Mouse (Mus musculus) neural tube, embryonic 12.5 days (tissue): ENCODE measurements around the gene Jazf1. TPM values are rescaled to one million over a fixed set of nuclear protein-coding genes. Genes with fewer than 3 reads are reported as not detected.

Experiments
- ATAC-seq: fragments of 200-750 bp; cut with Nextera tagmentation; 2 replicates; pipeline ENCODE4 v1.8.0; 2017; ENCODE audit warnings: low read depth, mild to moderate bottlenecking, moderate TSS enrichment, moderate library complexity; ENCODE audit not compliant: low FRiP score
- H3K27ac ChIP-seq: fragments of 300-500 bp; sonication (generic); 2 replicates; pipeline ENCODE4 v1.5.1; 2016
- H3K27me3 ChIP-seq: fragments of 300-500 bp; sonication (generic); replicated peaks from 2 replicates; pipeline ENCODE4 v1.6.1; 2016; ENCODE audit warnings: mild to moderate bottlenecking
- H3K36me3 ChIP-seq: fragments of 300-500 bp; sonication (generic); 2 replicates; pipeline ENCODE4 v1.6.1; 2016; ENCODE audit warnings: mild to moderate bottlenecking
- H3K4me1 ChIP-seq: fragments of 300-500 bp; sonication (generic); 2 replicates; pipeline ENCODE4 v1.6.1; 2016
- H3K4me2 ChIP-seq: fragments of 300-500 bp; sonication (generic); replicated peaks from 2 replicates; pipeline ENCODE4 v1.6.1; 2016; ENCODE audit warnings: mild to moderate bottlenecking
- H3K4me3 ChIP-seq: fragments of 300-500 bp; sonication (generic); 2 replicates; pipeline ENCODE4 v1.5.1; 2016
- H3K9ac ChIP-seq: fragments of 300-500 bp; sonication (generic); 2 replicates; pipeline ENCODE4 v1.6.1; 2016; ENCODE audit warnings: mild to moderate bottlenecking
- H3K9me3 ChIP-seq: fragments of 300-500 bp; sonication (generic); 2 replicates; pipeline ENCODE4 v1.6.1; 2016; ENCODE audit warnings: mild to moderate bottlenecking
- WGBS: fragments of 180-500 bp; shearing (Covaris S2); methylation state at CpG from one replicate; pipeline ENCODE4 v1.1.7; 2016; 5-methylcytosine and 5-hydroxymethylcytosine counted together
- polyA plus RNA-seq: library from polyadenylated mRNA; unstranded; fragments of >200 nt; fragmentation: Nextera tagmentation; extraction: Ambion mirVana; gene quantifications from 2 replicates; pipeline ENCODE4 v1.2.1, GENCODE M21; 2016

Jazf1 gene
- polyA plus RNA-seq, 1 experiment from 2014 or later: 14.1 TPM

DNA sequence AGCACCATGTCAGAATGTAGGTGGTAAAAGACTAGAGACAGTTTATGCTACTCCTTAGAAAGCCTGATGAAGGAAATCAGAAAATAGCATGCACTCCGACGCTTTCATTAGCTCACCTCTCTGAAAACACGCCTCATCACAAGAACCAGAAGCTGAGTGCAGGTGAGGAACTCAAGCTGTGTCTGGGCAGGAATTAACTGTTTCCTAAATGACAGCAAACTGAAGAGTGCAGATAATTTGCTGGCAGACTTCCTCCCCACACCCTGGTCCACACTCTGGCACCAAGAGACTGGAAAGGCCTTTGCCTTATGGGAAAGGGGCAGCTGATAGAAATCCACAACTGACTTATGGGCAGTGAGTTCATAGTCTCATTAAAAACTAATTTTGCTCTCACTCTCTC is 175.5 kb downstream of the Jazf1 start:
- H3K4me1 ChIP-seq: peaks cover 26% of the 10 kb centered on the region
- H3K4me3 ChIP-seq: no peak overlapping the region
- H3K27me3 ChIP-seq: no peaks in the 10 kb centered on the region
- WGBS: 84% methylated on average over 3 of the region's 3 CpGs
- H3K9ac ChIP-seq: no peak overlapping the region
- no peaks in the 10 kb centered on the region for H3K36me3 ChIP-seq
- ATAC-seq: no peak
- H3K27ac ChIP-seq: no peak overlapping the region
- H3K9me3 ChIP-seq: no peaks in the 10 kb centered on the region
- no peak overlapping the region for H3K4me2 ChIP-seq

DNA sequence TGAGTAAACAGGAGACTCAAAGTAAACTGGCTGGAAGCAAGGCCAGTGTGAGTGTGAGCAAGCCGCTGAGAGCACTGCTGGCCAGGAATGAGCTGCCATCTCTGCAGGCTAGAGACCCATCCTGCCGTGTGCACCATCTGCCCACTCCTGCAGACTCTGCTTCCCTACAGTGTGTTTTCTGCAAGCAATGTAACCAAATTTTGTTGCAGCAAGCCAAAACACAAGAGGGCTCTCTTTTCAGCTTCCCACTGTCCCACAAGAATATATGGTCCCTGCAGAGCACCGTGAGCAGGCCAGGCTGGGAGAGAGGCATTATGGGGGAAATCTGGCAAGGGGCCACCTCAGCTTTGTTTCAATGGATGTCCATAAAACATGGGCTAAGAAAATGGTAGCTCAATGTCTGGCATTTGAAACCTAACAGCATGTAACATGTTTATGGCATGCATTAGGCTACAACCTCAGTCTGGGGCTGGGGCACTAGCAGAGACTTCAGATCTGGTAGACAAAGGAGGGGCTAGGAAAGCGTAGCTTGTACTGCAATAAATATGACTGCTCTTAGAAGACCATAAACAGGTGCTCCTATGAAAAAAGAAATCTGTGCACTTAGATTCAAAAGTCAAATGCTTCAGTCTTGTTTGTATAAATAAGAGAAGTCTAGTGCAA is 180.8 kb downstream of the Jazf1 start:
- Histone ChIP-seq H3K9me3 (no peaks in the 10 kb centered on the region), H3K4me3 (no peak overlapping the region), H3K27ac (0 out of 2 replicates have a peak overlapping the region, but pooled peaks have one; percentile 20), H3K36me3 (no peaks in the 10 kb centered on the region), H3K27me3 (no peaks in the 10 kb centered on the region), H3K9ac (no peak overlapping the region), H3K4me1 (peaks cover 12% of the 10 kb centered on the region; the same call in 1 of the 2 replicates), H3K4me2 (no peak overlapping the region)
- ATAC-seq: peak; percentile 65
- WGBS: 33% methylated on average over 4 of the region's 4 CpGs

DNA sequence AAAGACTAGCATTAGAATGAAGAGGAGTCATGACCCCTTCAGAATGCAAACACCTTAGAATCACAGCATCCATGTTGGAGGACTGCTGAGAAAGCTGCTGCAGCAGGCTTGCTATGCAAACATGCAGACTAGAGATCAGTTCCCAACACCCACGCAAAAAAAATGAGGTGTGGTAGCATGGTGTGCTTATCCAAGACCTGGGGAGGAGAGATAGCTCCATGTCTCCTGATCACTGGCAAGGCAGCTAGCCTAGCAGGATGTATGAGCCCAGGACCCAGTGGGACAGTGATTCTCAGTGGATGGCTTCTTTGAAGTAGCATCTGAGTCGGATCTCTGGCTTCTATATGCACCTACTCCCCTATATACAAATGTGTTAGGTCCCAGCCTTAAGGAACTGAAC is 184.7 kb downstream of the Jazf1 start:
- Histone ChIP-seq H3K27me3 (no peaks in the 10 kb centered on the region), H3K9me3 (no peaks in the 10 kb centered on the region), H3K9ac (no peak overlapping the region), H3K36me3 (no peaks in the 10 kb centered on the region), H3K4me2 (no peak overlapping the region), H3K27ac (no peak overlapping the region), H3K4me3 (no peak overlapping the region), H3K4me1 (0 out of 2 replicates have a peak, but pooled peaks cover 3% of the 10 kb centered on the region)
- 74% methylated on average over 2 of the region's 2 CpGs for WGBS
- ATAC-seq: no peak

DNA sequence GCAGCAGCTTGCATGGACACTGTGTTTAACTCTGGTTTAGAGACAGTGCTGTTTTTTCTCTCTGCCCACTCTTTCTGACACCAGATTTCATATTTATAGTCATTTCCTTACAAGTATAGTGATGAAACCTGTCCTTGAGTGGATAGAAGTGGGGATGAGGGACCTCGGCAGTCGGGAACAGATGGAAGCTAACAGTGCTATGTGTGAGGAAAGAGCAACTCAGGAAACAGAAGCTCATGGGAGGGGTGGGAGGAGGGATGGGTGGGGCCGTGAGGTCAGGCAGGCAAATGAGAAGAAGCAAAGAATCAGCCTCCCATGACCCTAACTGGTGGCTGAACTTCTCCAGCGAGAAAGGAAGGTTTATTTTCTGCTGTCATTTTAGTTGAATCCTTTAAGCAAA is 191.3 kb downstream of the Jazf1 start:
- Histone ChIP-seq H3K4me2 (no peak overlapping the region), H3K4me3 (no peak overlapping the region), H3K9me3 (no peaks in the 10 kb centered on the region), H3K27me3 (no peaks in the 10 kb centered on the region), H3K9ac (no peak overlapping the region), H3K36me3 (no peaks in the 10 kb centered on the region), H3K27ac (no peak overlapping the region), H3K4me1 (no peaks in the 10 kb centered on the region)
- ATAC-seq: no peak
- WGBS: 38% methylated on average over 4 of the region's 4 CpGs

DNA sequence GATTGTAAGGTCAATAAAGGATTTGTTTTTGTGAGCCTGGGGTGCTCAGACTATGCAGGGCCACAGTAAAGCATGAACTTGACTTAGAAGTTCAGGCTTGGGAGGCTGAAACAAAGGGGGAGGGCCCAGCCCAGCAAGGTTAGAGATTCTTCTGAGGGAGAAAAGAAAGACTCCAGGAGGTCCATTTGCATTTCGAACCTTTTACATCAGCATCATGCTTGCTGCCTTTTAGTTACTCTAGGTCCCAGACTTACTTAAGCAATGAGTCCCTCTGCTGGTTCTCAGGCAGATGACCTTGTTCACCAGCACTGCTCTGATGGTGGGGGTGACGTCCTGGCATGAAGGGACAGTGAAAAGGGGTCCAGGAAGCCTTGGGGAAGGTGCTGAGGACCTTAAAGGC is 197.1 kb downstream of the Jazf1 start:
- 18% methylated on average over 2 of the region's 2 CpGs for WGBS
- Histone ChIP-seq H3K27me3 (0 out of 2 replicates have a peak, but pooled peaks cover 7% of the 10 kb centered on the region), H3K4me1 (no peaks in the 10 kb centered on the region)

DNA sequence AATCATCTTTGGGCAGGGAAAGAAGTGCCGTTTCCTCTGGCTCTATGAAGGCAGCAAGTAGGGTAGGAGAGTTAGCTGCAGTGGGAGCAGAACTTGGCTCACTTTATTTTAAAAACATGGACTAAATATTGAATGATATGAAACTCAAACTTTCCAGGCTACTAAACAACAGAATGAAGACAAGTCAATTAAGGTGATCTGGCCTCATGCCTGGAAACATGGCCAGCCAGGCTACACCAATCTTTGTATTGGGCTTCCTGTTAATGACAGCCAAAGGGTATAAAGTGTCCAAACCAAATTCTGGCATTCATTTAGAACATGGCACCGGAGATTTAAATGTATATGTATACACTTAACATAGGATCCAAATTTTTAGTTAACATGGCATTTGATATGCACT is 199.2 kb downstream of the Jazf1 start:
- Histone ChIP-seq H3K4me2 (no peak overlapping the region), H3K27me3 (0 out of 2 replicates have a peak, but pooled peaks cover 7% of the 10 kb centered on the region), H3K4me1 (no peaks in the 10 kb centered on the region), H3K9ac (no peak overlapping the region), H3K27ac (no peak overlapping the region), H3K4me3 (no peak overlapping the region), H3K9me3 (no peaks in the 10 kb centered on the region), H3K36me3 (no peaks in the 10 kb centered on the region)
- 92% methylated on average over 2 of the region's 2 CpGs for WGBS
- no peak for ATAC-seq

More for the DNA sequence above, 197.1 kb downstream of the Jazf1 start:
- Histone ChIP-seq H3K9ac (no peak overlapping the region), H3K27ac (no peak overlapping the region), H3K4me3 (no peak overlapping the region), H3K36me3 (no peaks in the 10 kb centered on the region), H3K4me2 (no peak overlapping the region), H3K9me3 (no peaks in the 10 kb centered on the region)
- no peak for ATAC-seq

DNA sequence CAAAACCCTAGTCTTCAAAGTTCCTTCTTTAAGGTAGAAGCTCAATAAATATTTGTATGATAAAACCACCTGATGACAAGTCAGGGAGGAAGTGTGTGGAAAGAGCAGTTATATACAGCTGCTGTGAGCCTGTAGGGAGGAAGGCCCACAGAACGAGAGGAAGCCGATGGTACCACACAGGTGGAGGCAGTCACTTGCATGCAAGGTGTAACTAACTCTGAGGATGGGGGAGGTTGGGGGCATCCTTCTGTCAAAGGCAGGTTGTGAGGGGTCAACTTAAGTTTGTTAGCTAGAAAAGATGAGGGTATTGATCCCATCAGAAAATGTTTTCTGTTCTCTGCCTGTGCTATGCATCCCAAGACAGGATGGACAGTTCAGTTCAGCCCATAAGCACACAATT is 200.1 kb downstream of the Jazf1 start:
- Histone ChIP-seq H3K9ac (no peak overlapping the region), H3K4me3 (no peak overlapping the region), H3K36me3 (no peaks in the 10 kb centered on the region), H3K4me1 (no peaks in the 10 kb centered on the region), H3K4me2 (no peak overlapping the region), H3K27me3 (0 out of 2 replicates have a peak, but pooled peaks cover 7% of the 10 kb centered on the region), H3K27ac (no peak overlapping the region), H3K9me3 (no peaks in the 10 kb centered on the region)
- no peak for ATAC-seq
- WGBS: 89% methylated on average over 2 of the region's 2 CpGs

DNA sequence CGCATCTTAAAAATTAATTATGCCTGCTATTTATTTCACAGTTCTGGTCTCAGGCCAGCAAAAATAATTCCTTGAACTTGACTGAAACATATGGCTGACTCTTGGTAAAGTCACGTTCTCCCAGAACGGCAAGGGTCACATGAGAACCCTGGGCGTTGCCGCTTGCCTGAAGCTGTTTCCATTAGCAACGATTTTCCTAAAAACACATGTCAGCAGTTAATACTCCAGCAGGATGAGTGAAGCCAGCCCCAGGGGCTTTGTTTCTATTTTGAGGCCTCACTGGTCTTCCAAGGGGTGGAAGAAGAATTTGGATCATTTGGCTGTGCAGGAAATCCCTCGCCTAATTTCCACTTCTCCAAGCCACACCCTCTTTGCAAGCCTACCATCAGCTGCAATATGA is 206.5 kb downstream of the Jazf1 start:
- H3K27me3 ChIP-seq: no peaks in the 10 kb centered on the region
- H3K4me3 ChIP-seq: no peak overlapping the region
- H3K4me2 ChIP-seq: no peak overlapping the region
- no peak overlapping the region for H3K27ac ChIP-seq
- no peaks in the 10 kb centered on the region for H3K9me3 ChIP-seq
- ATAC-seq: no peak
- peaks cover 48% of the 10 kb centered on the region for H3K4me1 ChIP-seq
- H3K36me3 ChIP-seq: no peaks in the 10 kb centered on the region
- H3K9ac ChIP-seq: no peak overlapping the region
- WGBS: 48% methylated on average over 7 of the region's 7 CpGs

DNA sequence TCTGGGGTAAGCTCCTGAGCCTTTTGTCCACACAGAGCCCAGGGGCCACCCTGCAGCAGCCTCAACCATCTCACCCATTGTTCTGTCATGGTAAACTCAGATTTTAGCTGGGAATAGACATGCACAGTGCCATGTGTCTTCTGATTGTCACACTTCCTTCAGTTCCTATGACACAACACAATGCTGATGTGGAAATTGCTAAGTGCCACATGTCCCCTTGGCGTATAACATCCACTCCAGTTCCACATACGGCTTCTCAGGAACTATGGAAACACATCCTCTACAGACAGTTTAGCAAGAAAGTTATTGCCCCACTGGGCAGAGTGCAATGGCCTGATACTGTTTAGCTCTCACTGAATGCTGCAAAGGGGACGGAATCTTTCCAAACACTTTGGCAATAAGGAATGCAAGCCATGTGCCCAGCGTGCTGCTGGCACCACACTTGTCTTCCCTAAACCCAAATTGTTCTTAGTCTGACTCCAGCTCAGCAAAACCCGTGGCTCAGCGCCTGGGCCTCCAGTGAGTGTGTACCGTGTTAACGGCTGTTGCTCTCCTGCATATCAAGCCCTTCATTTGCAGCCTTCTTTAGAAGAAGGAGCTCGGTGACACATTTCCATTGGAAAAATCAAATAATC is 207.1 kb downstream of the Jazf1 start:
- Histone ChIP-seq H3K27me3 (no peaks in the 10 kb centered on the region), H3K4me1 (peaks cover 51% of the 10 kb centered on the region), H3K9ac (no peak overlapping the region), H3K36me3 (no peaks in the 10 kb centered on the region), H3K4me3 (no peak overlapping the region), H3K9me3 (no peaks in the 10 kb centered on the region), H3K4me2 (no peak overlapping the region), H3K27ac (no peak overlapping the region)
- 72% methylated on average over 9 of the region's 9 CpGs for WGBS
- no peak for ATAC-seq

DNA sequence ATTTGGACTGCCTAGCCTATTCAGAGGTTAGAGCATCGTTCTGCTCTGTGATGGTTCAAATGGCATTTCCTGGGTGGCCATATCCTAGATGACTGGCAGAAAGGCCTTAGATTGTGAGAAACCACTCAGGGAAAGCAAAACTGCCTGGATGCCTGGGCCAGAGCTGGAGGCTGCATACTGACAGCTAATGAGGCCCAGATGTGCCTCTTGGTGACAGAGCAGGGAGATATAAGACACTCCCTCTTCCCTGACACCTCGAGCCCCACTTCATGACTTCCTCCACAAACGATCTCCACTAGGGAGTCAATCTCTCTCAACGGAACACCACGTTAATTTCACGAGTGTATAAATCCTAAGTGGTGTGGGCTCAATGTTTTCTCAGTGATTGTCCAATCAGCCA is 207.7 kb downstream of the Jazf1 start:
- Histone ChIP-seq H3K9me3 (no peaks in the 10 kb centered on the region), H3K27ac (no peak overlapping the region), H3K4me1 (peaks cover 51% of the 10 kb centered on the region), H3K36me3 (no peaks in the 10 kb centered on the region), H3K4me3 (no peak overlapping the region), H3K27me3 (no peaks in the 10 kb centered on the region), H3K4me2 (no peak overlapping the region), H3K9ac (no peak overlapping the region)
- WGBS: 43% methylated on average over 6 of the region's 6 CpGs
- ATAC-seq: no peak

DNA sequence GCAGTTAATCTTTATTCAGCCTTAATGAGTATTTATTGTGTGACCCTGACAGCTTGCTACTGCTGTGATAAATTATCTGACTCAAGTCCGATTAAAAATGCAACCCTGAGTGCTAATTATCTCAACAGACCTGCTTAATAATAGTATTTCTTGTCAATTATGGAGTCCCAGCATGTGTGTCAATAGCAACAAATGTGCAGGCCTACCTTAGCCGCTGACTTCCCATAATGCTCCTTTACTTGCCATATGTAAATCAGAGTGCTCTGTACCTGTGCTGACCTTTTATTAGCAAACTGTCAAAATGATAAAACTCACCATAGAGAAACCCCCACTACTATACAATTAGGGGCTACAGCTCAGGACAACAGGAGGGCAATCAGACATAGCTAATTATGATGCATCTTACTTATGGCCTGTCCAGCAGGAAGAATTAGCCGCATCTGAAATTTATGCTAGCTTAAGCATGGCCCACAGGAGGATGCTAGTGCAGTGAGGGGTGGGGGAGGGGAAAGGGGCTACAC is 209.5 kb downstream of the Jazf1 start:
- Histone ChIP-seq H3K4me1 (peaks cover 51% of the 10 kb centered on the region), H3K27me3 (no peaks in the 10 kb centered on the region), H3K4me2 (no peak overlapping the region), H3K4me3 (no peak overlapping the region), H3K27ac (no peak overlapping the region), H3K9me3 (no peaks in the 10 kb centered on the region), H3K9ac (no peak overlapping the region), H3K36me3 (no peaks in the 10 kb centered on the region)
- WGBS: 43% methylated on average over 3 of the region's 3 CpGs
- ATAC-seq: peak; percentile 76

DNA sequence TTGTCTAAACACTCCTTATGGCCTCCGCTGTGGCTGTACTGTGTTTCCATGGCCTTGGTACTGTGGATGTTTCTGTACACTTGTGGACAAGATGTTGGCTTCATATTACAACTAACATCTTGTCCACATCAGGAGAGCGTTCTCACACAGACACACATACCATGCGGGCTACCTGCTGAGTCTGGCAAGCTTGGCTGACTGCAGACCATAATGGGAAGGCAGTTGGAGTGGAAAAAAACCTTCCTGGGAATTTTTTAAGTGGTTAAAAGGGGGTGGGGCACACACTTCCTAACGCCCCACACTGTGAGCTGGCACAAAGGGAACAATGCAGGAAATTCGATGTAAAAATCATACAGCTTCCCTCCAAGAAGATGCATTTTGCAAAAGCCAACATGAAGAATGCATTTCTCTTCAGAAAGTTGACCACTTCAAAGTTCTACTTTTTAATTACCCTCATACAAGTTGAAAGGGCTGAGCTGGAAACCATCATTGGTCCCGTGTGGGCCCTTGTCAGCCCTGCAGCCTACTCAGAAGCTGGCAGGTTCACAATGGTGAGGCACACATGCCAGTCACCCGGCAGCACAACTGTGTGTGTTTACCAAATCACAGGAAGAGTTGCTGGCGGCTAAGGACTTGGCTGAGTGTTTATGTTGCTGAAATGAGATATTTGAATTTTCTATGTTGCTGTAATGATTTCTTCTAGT is 215.9 kb downstream of the Jazf1 start:
- H3K9ac ChIP-seq: no peak overlapping the region
- H3K27me3 ChIP-seq: no peaks in the 10 kb centered on the region
- ATAC-seq: no peak
- WGBS: 48% methylated on average over 8 of the region's 8 CpGs
- H3K4me3 ChIP-seq: no peak overlapping the region
- H3K27ac ChIP-seq: no peak overlapping the region
- peaks cover 18% of the 10 kb centered on the region for H3K4me1 ChIP-seq
- no peaks in the 10 kb centered on the region for H3K9me3 ChIP-seq
- H3K4me2 ChIP-seq: no peak overlapping the region
- H3K36me3 ChIP-seq: no peaks in the 10 kb centered on the region
